Mouse (Mus musculus) frontal cortex, postnatal 25 days (tissue): ENCODE results near the gene Rps6kc1.

Experiments
- DNase-seq, 2 experiments: peaks; one replicate each; pipeline ENCODE4 v3.0.0; 2022; ENCODE audit warnings: low spot score in 2 of 2

Rps6kc1 gene

GRCm38 (mm10) chr1:190836046-190836445 lies 75.5 kb downstream of the Rps6kc1 start:
- no peak for DNase-seq

GRCm38 (mm10) chr1:190834201-190834907 lies 77.2 kb downstream of the Rps6kc1 start:
- DNase-seq, result no peak

- DNase-seq, result no peak
Observed at GRCm38 (mm10) chr1:190832965-190833630, 78.5 kb downstream of the Rps6kc1 start.

GRCm38 (mm10) chr1:190831839-190832497 lies 79.6 kb downstream of the Rps6kc1 start:
- peak in 1 of 2 experiments; percentile 56 for DNase-seq

GRCm38 (mm10) chr1:190826486-190827034 lies 85.0 kb downstream of the Rps6kc1 start:
- DNase-seq, result no peak

- no peak for DNase-seq
Observed at GRCm38 (mm10) chr1:190823745-190824144, 87.8 kb downstream of the Rps6kc1 start.

- no peak for DNase-seq
Observed at GRCm38 (mm10) chr1:190816141-190816540, 95.4 kb downstream of the Rps6kc1 start.

- DNase-seq, result no peak
Observed at GRCm38 (mm10) chr1:190810408-190810807, 101.2 kb downstream of the Rps6kc1 start.

- DNase-seq, result no peak
Observed at GRCm38 (mm10) chr1:190808766-190809221, 102.8 kb downstream of the Rps6kc1 start.

GRCm38 (mm10) chr1:190806817-190807216 lies 104.8 kb downstream of the Rps6kc1 start:
- DNase-seq, result no peak

- DNase-seq, result no peak
Observed at GRCm38 (mm10) chr1:190798668-190799067, 112.9 kb downstream of the Rps6kc1 start.

- no peak for DNase-seq
Observed at GRCm38 (mm10) chr1:190797483-190798058, 114.0 kb downstream of the Rps6kc1 start.

GRCm38 (mm10) chr1:190796745-190797482 lies 114.7 kb downstream of the Rps6kc1 start:
- no peak for DNase-seq

- DNase-seq, result no peak
Observed at GRCm38 (mm10) chr1:190791638-190792037, 119.9 kb downstream of the Rps6kc1 start.

GRCm38 (mm10) chr1:190790720-190791119 lies 120.8 kb downstream of the Rps6kc1 start:
- no peak for DNase-seq

GRCm38 (mm10) chr1:190777660-190778059 lies 133.9 kb downstream of the Rps6kc1 start:
- no peak for DNase-seq

- DNase-seq, result no peak
Observed at GRCm38 (mm10) chr1:190776260-190776659, 135.3 kb downstream of the Rps6kc1 start.

GRCm38 (mm10) chr1:190772088-190772885 lies 139.3 kb downstream of the Rps6kc1 start:
- no peak for DNase-seq

- no peak for DNase-seq
Observed at GRCm38 (mm10) chr1:190769748-190770147, 141.8 kb downstream of the Rps6kc1 start.

GRCm38 (mm10) chr1:190768307-190768706 lies 143.3 kb downstream of the Rps6kc1 start:
- no peak for DNase-seq
